Comparison of ENCODE assay signal across 27 mouse cellular contexts in genomic region chr5:96183987-96184386, GRCm38 (mm10). TPM values are rescaled to one million over a fixed set of nuclear protein-coding genes. Genes with fewer than 3 reads are reported as not detected.
DNase-seq lines count a peak whose midpoint lies in the region; ATAC-seq and TF ChIP-seq lines count a peak whose summit lies in the region.
"Had no signal": no experiment of that assay in that cellular context is flagged by ENCODE, and none has a peak within 500 bp of the region (broad histone marks: within the 10 kb centered on the region; RNA-seq: fewer than 3 reads in every experiment).

No protein-coding gene starts in this region.

- no peak for TF ChIP-seq POLR2A in heart, adult 2 months (IDR thresholded peaks at IDR 0.05; ENCODE audit: insufficient read depth, low read depth, low read length)

- no peak for DNase-seq in heart, adult 9 months (ENCODE audit: low spot score in 2 of 2)
- no peak for DNase-seq in heart, embryonic 10.5 days (ENCODE audit: low spot score)
- DNase-seq in heart, postnatal 4 days: peak; percentile 14
- no peak for DNase-seq in heart, adult 2 months
- DNase-seq in hindbrain, embryonic 11.5 days (ENCODE audit: low spot score): no peak
- DNase-seq: adrenal gland, adult 8-10 months; adrenal gland, postnatal 14 days; adrenal gland, postnatal 36 days; cerebellum, adult 11 months; cerebellum, adult 18-20 months; cerebellum, adult 8-10 months; cerebellum, adult 9-11 months; cerebellum, postnatal 14 days; cerebellum, postnatal 36 days; embryo, embryonic 11 days had no signal

- no peaks in the 10 kb centered on the region for H3K36me3 ChIP-seq in heart, embryonic 14.5 days (ENCODE audit: control insufficient read depth, insufficient read depth, low read length)
- H3K36me3 ChIP-seq in heart, embryonic 16.5 days (ENCODE audit: control insufficient read depth, insufficient read depth): no peaks in the 10 kb centered on the region
- no peaks in the 10 kb centered on the region for H3K36me3 ChIP-seq in heart, embryonic 10.5 days
- no peaks in the 10 kb centered on the region for H3K36me3 ChIP-seq in heart, adult 2 months (ENCODE audit: control insufficient read depth, insufficient read depth, low read length)
- H3K36me3 ChIP-seq in hindbrain, embryonic 11.5 days (ENCODE audit: control insufficient read depth, insufficient read depth, low read length): no peaks in the 10 kb centered on the region
- H3K36me3 ChIP-seq: embryonic facial prominence, embryonic 13.5 days; embryonic facial prominence, embryonic 15.5 days; forebrain, embryonic 10.5 days; forebrain, embryonic 12.5 days had no signal

- no peak overlapping the region for H3K9ac ChIP-seq in heart, embryonic 14.5 days (ENCODE audit: low read length)
- H3K9ac ChIP-seq in heart, embryonic 16.5 days (ENCODE audit: low read length): no peak overlapping the region
- no peak overlapping the region for H3K9ac ChIP-seq in heart, adult 2 months (ENCODE audit: low read depth, low read length)
- no peak overlapping the region for H3K9ac ChIP-seq in hindbrain, embryonic 11.5 days (ENCODE audit: low read depth, low read length)
- H3K9ac ChIP-seq: embryonic facial prominence, embryonic 13.5 days; embryonic facial prominence, embryonic 15.5 days; forebrain, embryonic 12.5 days had no signal

- TF ChIP-seq EP300 in heart, adult 2 months (IDR thresholded peaks at IDR 0.05; ENCODE audit: insufficient read depth, low read depth, low read length): no peak

- no peak for TF ChIP-seq CTCF in heart, adult 2 months (IDR thresholded peaks at IDR 0.05)

- no peaks in the 10 kb centered on the region for H3K79me2 ChIP-seq in heart, adult 2 months (replicated peaks; ENCODE audit: control insufficient read depth, insufficient read depth, low read length)

- intact Hi-C loops in heart, adult 2 months (cut with DNase I): no loop called here

- H3K4me3 ChIP-seq in heart, embryonic 14.5 days (ENCODE audit: control insufficient read depth in 1 of 2, insufficient read depth in 1 of 2, low read depth in 1 of 2, low read length in 2 of 2): no peak overlapping the region
- no peak overlapping the region for H3K4me3 ChIP-seq in heart, embryonic 16.5 days (ENCODE audit: low read length)
- no peak overlapping the region for H3K4me3 ChIP-seq in heart, embryonic 10.5 days
- no peak overlapping the region for H3K4me3 ChIP-seq in heart, adult 2 months
- no peak overlapping the region for H3K4me3 ChIP-seq in hindbrain, embryonic 11.5 days (ENCODE audit: low read depth, low read length)
- H3K4me3 ChIP-seq: embryonic facial prominence, embryonic 13.5 days; embryonic facial prominence, embryonic 15.5 days; erythroblast, embryonic 14.5 days; forebrain, embryonic 10.5 days; forebrain, embryonic 12.5 days had no signal

- H3K4me2 ChIP-seq in heart, embryonic 14.5 days (ENCODE audit: low read length): no peak overlapping the region
- no peak overlapping the region for H3K4me2 ChIP-seq in heart, embryonic 16.5 days (ENCODE audit: low read depth, low read length)
- H3K4me2 ChIP-seq in hindbrain, embryonic 11.5 days (replicated peaks; ENCODE audit: low read depth, low read length): no peak overlapping the region
- H3K4me2 ChIP-seq: embryonic facial prominence, embryonic 13.5 days; embryonic facial prominence, embryonic 15.5 days; forebrain, embryonic 12.5 days had no signal

- peak; percentile 59; the same call in 1 of the 2 replicates for ATAC-seq in heart, embryonic 14.5 days (ENCODE audit: insufficient number of reproducible peaks, insufficient read depth, low FRiP score, low read depth)
- ATAC-seq in heart, embryonic 16.5 days (replicated peaks; ENCODE audit: extremely low read depth, insufficient read depth, low FRiP score): peak; percentile 72; the same call in 1 of the 2 replicates
- peak; percentile 67; the same call in 1 of the 2 replicates for ATAC-seq in megakaryocyte-erythroid progenitor cell, adult 5-6 weeks (replicated peaks; ENCODE audit: low FRiP score, low TSS enrichment, poor library complexity, severe bottlenecking)
- ATAC-seq in hindbrain, embryonic 11.5 days (ENCODE audit: low FRiP score): no peak
- ATAC-seq: activated CD4-positive, CD25-positive, alpha-beta regulatory T cell, adult 4 months; forebrain, embryonic 14.5 days; forebrain, embryonic 16.5 days; Patski had no signal

- no peaks in the 10 kb centered on the region for H3K27me3 ChIP-seq in heart, embryonic 14.5 days (ENCODE audit: control insufficient read depth, insufficient read depth, low read length)
- no peaks in the 10 kb centered on the region for H3K27me3 ChIP-seq in heart, embryonic 16.5 days (ENCODE audit: control insufficient read depth, insufficient read depth, low read length)
- H3K27me3 ChIP-seq in heart, embryonic 10.5 days (ENCODE audit: insufficient read depth, poor library complexity, severe bottlenecking): no peaks in the 10 kb centered on the region
- H3K27me3 ChIP-seq in heart, adult 2 months (ENCODE audit: control insufficient read depth, insufficient read depth, low read length): no peaks in the 10 kb centered on the region
- H3K27me3 ChIP-seq in hindbrain, embryonic 11.5 days (ENCODE audit: control insufficient read depth, insufficient read depth, low read length): no peaks in the 10 kb centered on the region
- H3K27me3 ChIP-seq: embryonic facial prominence, embryonic 13.5 days; embryonic facial prominence, embryonic 15.5 days; forebrain, embryonic 12.5 days had no signal

- no peak overlapping the region for H3K27ac ChIP-seq in heart, embryonic 14.5 days (replicated peaks in 1 of 2; ENCODE audit: control insufficient read depth in 1 of 2, insufficient read depth in 1 of 2, low read depth in 2 of 2, low read length in 2 of 2)
- H3K27ac ChIP-seq in heart, embryonic 16.5 days (ENCODE audit: low read length): no peak overlapping the region
- no peak overlapping the region for H3K27ac ChIP-seq in heart, embryonic 10.5 days
- no peak overlapping the region for H3K27ac ChIP-seq in heart, adult 2 months
- no peak overlapping the region for H3K27ac ChIP-seq in hindbrain, embryonic 11.5 days (ENCODE audit: low read depth, low read length)
- H3K27ac ChIP-seq: embryonic facial prominence, embryonic 13.5 days; embryonic facial prominence, embryonic 15.5 days; forebrain, embryonic 10.5 days; forebrain, embryonic 12.5 days had no signal

- H3K9me3 ChIP-seq in heart, embryonic 14.5 days (ENCODE audit: control insufficient read depth, low read length): no peaks in the 10 kb centered on the region
- H3K9me3 ChIP-seq in heart, embryonic 16.5 days (replicated peaks; ENCODE audit: control insufficient read depth, low read length): no peaks in the 10 kb centered on the region
- H3K9me3 ChIP-seq in heart, embryonic 10.5 days: no peaks in the 10 kb centered on the region
- no peaks in the 10 kb centered on the region for H3K9me3 ChIP-seq in hindbrain, embryonic 11.5 days (ENCODE audit: control insufficient read depth, low read length)
- H3K9me3 ChIP-seq: embryonic facial prominence, embryonic 13.5 days; embryonic facial prominence, embryonic 15.5 days; forebrain, embryonic 10.5 days; forebrain, embryonic 12.5 days had no signal

- WGBS in heart, embryonic 14.5 days: 10% methylated on average over 2 of the region's 2 CpGs
- 5% methylated on average over 2 of the region's 2 CpGs for WGBS in heart, embryonic 16.5 days
- WGBS in heart, embryonic 10.5 days: 25% methylated on average over 2 of the region's 2 CpGs
- WGBS in heart, adult 2 months: 26% methylated on average over 2 of the region's 2 CpGs
- 75% methylated on average over 2 of the region's 2 CpGs for WGBS in hindbrain, embryonic 11.5 days

- peaks cover 0 to 7% of the 10 kb centered on the region in 2 experiments; a peak in 1 of 4 replicates for H3K4me1 ChIP-seq in heart, embryonic 14.5 days (ENCODE audit: control insufficient read depth in 2 of 2, insufficient read depth in 2 of 2, low read length in 2 of 2)
- H3K4me1 ChIP-seq in heart, embryonic 16.5 days (ENCODE audit: control insufficient read depth, insufficient read depth, low read length): peaks cover 3% of the 10 kb centered on the region
- H3K4me1 ChIP-seq in heart, embryonic 10.5 days: no peaks in the 10 kb centered on the region
- H3K4me1 ChIP-seq in heart, adult 2 months (ENCODE audit: control insufficient read depth, insufficient read depth, low read length): no peaks in the 10 kb centered on the region
- H3K4me1 ChIP-seq in hindbrain, embryonic 11.5 days (replicated peaks; ENCODE audit: control insufficient read depth, insufficient read depth, low read length): no peaks in the 10 kb centered on the region
- H3K4me1 ChIP-seq: embryonic facial prominence, embryonic 13.5 days; embryonic facial prominence, embryonic 15.5 days; forebrain, embryonic 10.5 days; forebrain, embryonic 12.5 days had no signal

RNA-seq across cellular contexts. Expression of gene Cnot6l, which starts 20.0 kb away (rescaled TPM):
- 20.8 and 23.9 TPM in 2 replicates for polyA plus RNA-seq in heart, embryonic 14.5 days (2014; fragmentation: Nextera tagmentation; extraction: Ambion mirVana)
- polyA plus RNA-seq in heart, embryonic 16.5 days (2015; fragmentation: Nextera tagmentation; extraction: Ambion mirVana): 14.6 and 17.2 TPM in 2 replicates
- polyA plus RNA-seq in heart, embryonic 10.5 days (2016; fragmentation: Nextera tagmentation; extraction: Ambion mirVana): 11.1 and 12.4 TPM in 2 replicates
- total RNA-seq in heart, postnatal 4 days (2021): 10 to 100 TPM; 83.2 to 94.3 TPM
- total RNA-seq in heart, adult 2 months (2021): 10 to 100 TPM; 49.6 to 54.3 TPM
- 6.8 and 12.8 TPM in 2 replicates for polyA plus RNA-seq in heart, adult 2 months (2012; rRNA removed)
- total RNA-seq in megakaryocyte-erythroid progenitor cell, adult 5-6 weeks (2014; fragmentation: Nextera tagmentation): 53.5 and 58.6 TPM in 2 replicates
- total RNA-seq in megakaryocyte-erythroid progenitor cell, adult 5-6 weeks (2017): 37.7 and 59.4 TPM in 2 replicates
- polyA plus RNA-seq in hindbrain, embryonic 11.5 days (2014; fragmentation: Nextera tagmentation; extraction: Ambion mirVana): 9.6 and 15.1 TPM in 2 replicates

RNA-seq across cellular contexts. Expression of gene Mrpl1, which starts 25.3 kb away (rescaled TPM):
- 18.8 and 22.6 TPM in 2 replicates for polyA plus RNA-seq in heart, embryonic 14.5 days (2014; fragmentation: Nextera tagmentation; extraction: Ambion mirVana)
- polyA plus RNA-seq in heart, embryonic 16.5 days (2015; fragmentation: Nextera tagmentation; extraction: Ambion mirVana): 20.9 and 23.5 TPM in 2 replicates
- polyA plus RNA-seq in heart, embryonic 10.5 days (2016; fragmentation: Nextera tagmentation; extraction: Ambion mirVana): 23.2 and 23.9 TPM in 2 replicates
- 10 to 100 TPM; 25.8 to 26.2 TPM for total RNA-seq in heart, postnatal 4 days (2021)
- 10 to 100 TPM; 25.8 to 27.4 TPM for total RNA-seq in heart, adult 2 months (2021)
- 4.8 and 9.0 TPM in 2 replicates for polyA plus RNA-seq in heart, adult 2 months (2012; rRNA removed)
- total RNA-seq in megakaryocyte-erythroid progenitor cell, adult 5-6 weeks (2014; fragmentation: Nextera tagmentation): 18.0 and 21.7 TPM in 2 replicates
- total RNA-seq in megakaryocyte-erythroid progenitor cell, adult 5-6 weeks (2017): 40.4 and 61.1 TPM in 2 replicates
- polyA plus RNA-seq in hindbrain, embryonic 11.5 days (2014; fragmentation: Nextera tagmentation; extraction: Ambion mirVana): 21.3 and 25.7 TPM in 2 replicates
